Mouse (Mus musculus): ENCODE measurements at regions not wholly inside any gene's neighbourhood (a gene's known extent, or its start where the extent isn't known, plus 50 kb on each side); places are given as distances from the start of the nearest gene placed in this dataset.

- no peak for DNase-seq (ENCODE audit: low spot score)
Measured at GRCm38 (mm10) chr2:128432741-128433140, 158.3 kb upstream of the Spdye4c start.

GRCm38 (mm10) chr2:128433553-128434081, 157.4 kb upstream of the Spdye4c start:
- DNase-seq (ENCODE audit: low spot score): no peak

- no peak for DNase-seq (ENCODE audit: low spot score)
Measured at GRCm38 (mm10) chr2:128434200-128434977, 156.6 kb upstream of the Spdye4c start.

- no peak for DNase-seq (ENCODE audit: low spot score)
Measured at GRCm38 (mm10) chr2:128436378-128436777, 154.6 kb upstream of the Spdye4c start.

- no peak for DNase-seq (ENCODE audit: low spot score)
Measured at GRCm38 (mm10) chr2:128437698-128438097, 153.3 kb upstream of the Spdye4c start.

GRCm38 (mm10) chr2:128438161-128438822, 152.7 kb upstream of the Spdye4c start:
- no peak for DNase-seq (ENCODE audit: low spot score)

GRCm38 (mm10) chr2:128438897-128439296, 152.1 kb upstream of the Spdye4c start:
- no peak for DNase-seq (ENCODE audit: low spot score)

GRCm38 (mm10) chr2:128444599-128445011, 146.4 kb upstream of the Spdye4c start:
- DNase-seq (ENCODE audit: low spot score): no peak

- DNase-seq (ENCODE audit: low spot score): no peak
Measured at GRCm38 (mm10) chr2:128445443-128445842, 145.6 kb upstream of the Spdye4c start.

- no peak for DNase-seq (ENCODE audit: low spot score)
Measured at GRCm38 (mm10) chr2:128449294-128449693, 141.7 kb upstream of the Spdye4c start.

- no peak for DNase-seq (ENCODE audit: low spot score)
Measured at GRCm38 (mm10) chr2:128450045-128450444, 141.0 kb upstream of the Spdye4c start.

- DNase-seq (ENCODE audit: low spot score): no peak
Measured at GRCm38 (mm10) chr2:128451554-128452239, 139.3 kb upstream of the Spdye4c start.

- no peak for DNase-seq (ENCODE audit: low spot score)
Measured at GRCm38 (mm10) chr2:128452582-128452981, 138.4 kb upstream of the Spdye4c start.

- DNase-seq (ENCODE audit: low spot score): no peak
Measured at GRCm38 (mm10) chr2:128454509-128454908, 136.5 kb upstream of the Spdye4c start.

GRCm38 (mm10) chr2:128457591-128458209, 133.3 kb upstream of the Spdye4c start:
- DNase-seq (ENCODE audit: low spot score): no peak

GRCm38 (mm10) chr2:128465214-128465984, 125.6 kb upstream of the Spdye4c start:
- no peak for DNase-seq (ENCODE audit: low spot score)

GRCm38 (mm10) chr2:128467490-128468245, 123.3 kb upstream of the Spdye4c start:
- DNase-seq (ENCODE audit: low spot score): no peak

GRCm38 (mm10) chr2:128468323-128468722, 122.7 kb upstream of the Spdye4c start:
- no peak for DNase-seq (ENCODE audit: low spot score)

GRCm38 (mm10) chr2:128470351-128470750, 120.7 kb upstream of the Spdye4c start:
- DNase-seq (ENCODE audit: low spot score): no peak

GRCm38 (mm10) chr2:128473241-128473954, 117.6 kb upstream of the Spdye4c start:
- DNase-seq (ENCODE audit: low spot score): no peak

Measured in testis, postnatal 10 days (tissue).